Mouse (Mus musculus): ENCODE measurements around the gene Slc17a1.

Slc17a1 gene

DNA sequence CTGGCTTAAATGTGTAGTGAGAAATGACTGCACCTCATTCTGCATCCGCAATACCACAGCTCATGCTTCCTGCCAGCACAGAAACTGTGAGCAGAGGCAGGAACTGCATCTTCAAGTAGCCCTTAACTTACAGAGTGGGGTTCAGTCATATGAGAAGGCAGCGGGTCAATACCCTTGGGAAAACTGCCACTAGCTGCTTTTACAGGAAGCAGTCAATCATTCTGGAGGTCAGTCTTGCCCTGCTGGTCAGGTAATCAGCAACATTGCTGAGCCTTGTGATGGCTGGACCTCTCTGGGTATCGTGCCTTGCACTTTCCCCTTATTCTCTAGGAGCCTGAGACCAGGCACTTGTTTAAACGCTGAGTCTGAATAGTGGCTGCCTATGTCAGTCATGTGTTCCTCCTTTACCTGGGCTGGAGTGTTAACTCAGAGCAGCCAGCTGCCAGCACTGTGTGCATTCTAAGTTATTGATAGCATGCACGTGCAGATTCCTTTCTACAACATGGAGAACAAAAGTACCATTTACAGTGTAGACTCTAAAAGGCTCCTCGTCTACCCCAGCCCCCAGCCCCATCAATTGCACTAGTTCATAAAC lies 21.6 kb downstream of the Slc17a1 start:
- DNase-seq (ENCODE audit: low spot score), result no peak

DNA sequence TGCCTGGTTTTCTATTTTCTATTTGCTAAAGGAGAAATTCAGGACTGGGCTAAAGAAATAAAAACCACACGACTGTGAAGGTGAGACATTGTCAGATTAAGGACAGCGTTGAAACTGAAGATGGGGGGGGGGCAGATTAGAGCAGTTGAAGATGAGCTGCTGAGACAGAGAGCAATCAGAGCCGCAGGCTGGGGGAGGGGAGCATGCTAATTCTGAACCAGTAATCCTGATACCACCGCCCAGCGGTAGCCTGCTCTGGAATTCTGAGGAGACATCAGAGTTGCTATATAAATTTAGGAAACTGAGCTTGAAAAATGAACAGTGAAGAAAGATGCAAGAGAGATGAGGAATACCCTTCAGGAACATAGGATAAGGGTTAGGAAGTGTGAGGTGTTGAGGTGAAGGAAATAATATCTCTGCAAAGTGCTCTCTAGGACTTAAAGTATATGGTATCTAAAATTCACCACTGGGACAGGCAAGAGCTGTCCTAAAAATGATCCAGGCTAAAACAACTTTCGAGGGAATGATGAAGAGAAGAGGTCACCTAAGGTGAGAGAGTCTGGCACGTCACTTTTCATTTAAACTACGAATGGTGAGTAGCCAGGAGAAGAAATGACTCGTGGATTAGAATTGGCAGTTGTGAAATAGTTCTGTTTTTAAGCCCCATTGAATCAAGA lies 25.2 kb downstream of the Slc17a1 start:
- no peak for DNase-seq (ENCODE audit: low spot score)

DNA sequence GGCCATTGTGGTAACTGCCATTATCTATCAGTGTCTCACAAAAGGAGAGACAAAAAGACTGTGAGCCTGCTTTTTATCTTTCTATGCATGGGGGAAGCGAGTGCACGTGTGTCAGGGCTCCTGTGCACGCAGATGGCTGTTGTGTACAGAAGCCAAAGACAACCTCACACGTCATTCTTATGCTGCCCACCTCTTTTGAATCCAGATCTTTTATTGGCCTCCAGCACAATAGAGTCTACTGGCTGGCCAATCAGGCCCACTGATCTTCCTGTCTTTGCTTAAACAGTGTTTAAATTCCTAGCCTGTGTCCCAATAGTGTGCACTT lies 25.7 kb downstream of the Slc17a1 start:
- no peak for DNase-seq (ENCODE audit: low spot score)

DNA sequence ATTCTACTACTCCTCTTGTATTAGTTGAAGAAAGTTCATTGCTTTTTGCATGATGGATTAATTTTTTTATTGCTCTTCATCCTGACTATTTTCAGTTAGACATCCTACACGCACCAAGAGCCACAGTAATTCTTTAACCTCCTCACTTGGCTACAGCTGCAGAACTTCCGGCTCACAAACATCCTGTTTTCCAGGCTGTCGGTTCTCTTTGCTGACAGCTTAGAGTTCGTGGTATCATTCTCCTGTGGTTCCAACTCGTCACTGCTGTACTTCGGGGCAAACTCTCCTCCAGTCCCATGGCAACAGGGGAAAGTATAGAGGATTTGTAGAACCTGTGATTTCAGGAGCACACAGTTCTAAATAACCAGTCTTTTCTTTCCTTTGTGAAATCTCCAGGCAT lies 30.7 kb downstream of the Slc17a1 start:
- no peak for DNase-seq (ENCODE audit: low spot score)

DNA sequence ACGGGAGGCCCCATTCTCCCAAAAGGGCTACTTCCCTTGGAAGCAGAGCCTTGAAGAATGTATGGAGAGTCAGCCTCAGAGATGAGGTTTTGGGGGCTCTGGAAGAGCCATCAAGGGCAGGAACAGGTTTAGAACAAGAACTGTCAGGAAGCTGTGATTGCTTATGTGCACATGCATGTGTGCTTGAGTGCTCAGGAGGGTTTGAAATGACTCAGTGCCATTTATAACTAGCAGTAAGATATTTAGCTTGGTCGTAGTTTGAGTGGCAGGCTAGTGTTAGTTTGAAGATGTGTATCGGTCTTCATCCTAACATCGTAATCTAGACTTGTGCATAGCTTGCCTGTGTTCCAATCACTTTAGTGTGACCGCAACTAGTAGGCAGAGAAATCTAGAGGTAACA lies 39.4 kb downstream of the Slc17a1 start:
- no peak for DNase-seq (ENCODE audit: low spot score)

DNA sequence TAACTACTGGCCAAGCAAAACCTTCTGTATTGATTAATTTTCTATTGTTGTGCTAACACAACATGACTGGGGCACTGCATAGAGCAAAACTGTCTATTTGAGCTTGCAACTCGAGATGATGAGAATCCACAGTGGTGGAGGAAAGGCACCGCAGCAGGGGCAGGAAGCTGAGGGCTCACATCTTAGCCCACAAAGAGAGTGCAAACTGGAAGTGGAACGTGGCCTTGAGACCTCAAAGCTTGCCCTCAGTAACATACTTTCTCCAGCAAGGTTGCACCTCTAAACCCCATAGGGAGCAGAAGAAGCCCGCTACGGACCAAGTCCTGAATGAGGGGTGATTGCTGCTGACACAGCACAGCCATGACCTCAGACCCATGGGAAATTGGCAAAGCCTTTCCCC lies 42.6 kb downstream of the Slc17a1 start:
- no peak for DNase-seq (ENCODE audit: low spot score)

DNA sequence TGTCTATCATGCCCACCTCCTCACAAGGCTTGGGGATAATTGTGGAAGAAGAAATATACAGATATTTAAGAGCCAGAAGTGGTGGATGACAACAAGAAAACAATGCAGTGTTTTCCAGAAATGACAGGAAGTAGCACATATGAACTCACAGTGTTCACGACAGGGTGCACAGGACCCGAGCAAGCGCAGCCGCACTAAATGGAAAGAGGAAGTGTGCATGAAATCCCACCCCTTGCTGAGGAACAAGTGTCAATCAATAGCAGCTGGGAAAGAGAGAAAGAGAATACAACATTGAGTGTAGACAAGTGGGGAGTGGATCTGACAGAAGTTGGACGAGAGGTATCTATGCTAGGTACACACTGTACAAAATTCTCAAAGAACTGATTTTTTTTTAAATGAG lies 43.8 kb downstream of the Slc17a1 start:
- DNase-seq (ENCODE audit: low spot score), result no peak

DNA sequence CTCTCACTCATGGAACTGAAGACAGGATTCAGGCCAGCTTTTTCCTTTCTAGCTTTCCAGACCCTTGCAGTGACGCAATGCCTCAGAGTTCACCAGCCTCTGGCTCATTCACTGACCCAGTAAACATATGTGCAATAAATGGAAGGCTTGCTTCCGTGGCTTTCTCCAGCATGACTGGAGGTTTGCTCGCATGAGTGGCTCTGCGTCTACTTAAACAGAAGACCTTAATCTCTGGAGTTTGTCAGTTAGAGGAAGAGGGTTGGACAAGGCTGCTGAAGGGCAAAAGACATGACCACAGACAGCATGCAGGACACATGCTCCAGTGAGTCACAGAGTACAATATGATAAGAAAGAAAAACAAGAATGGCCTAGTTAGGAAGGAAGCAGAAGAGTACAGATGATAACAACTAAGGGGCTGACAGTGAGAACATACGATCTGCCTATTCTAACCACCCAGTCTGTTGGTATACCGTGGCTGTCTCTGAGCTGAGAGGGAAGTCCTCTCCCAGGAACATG lies 46.3 kb downstream of the Slc17a1 start:
- DNase-seq (ENCODE audit: low spot score), result no peak

DNA sequence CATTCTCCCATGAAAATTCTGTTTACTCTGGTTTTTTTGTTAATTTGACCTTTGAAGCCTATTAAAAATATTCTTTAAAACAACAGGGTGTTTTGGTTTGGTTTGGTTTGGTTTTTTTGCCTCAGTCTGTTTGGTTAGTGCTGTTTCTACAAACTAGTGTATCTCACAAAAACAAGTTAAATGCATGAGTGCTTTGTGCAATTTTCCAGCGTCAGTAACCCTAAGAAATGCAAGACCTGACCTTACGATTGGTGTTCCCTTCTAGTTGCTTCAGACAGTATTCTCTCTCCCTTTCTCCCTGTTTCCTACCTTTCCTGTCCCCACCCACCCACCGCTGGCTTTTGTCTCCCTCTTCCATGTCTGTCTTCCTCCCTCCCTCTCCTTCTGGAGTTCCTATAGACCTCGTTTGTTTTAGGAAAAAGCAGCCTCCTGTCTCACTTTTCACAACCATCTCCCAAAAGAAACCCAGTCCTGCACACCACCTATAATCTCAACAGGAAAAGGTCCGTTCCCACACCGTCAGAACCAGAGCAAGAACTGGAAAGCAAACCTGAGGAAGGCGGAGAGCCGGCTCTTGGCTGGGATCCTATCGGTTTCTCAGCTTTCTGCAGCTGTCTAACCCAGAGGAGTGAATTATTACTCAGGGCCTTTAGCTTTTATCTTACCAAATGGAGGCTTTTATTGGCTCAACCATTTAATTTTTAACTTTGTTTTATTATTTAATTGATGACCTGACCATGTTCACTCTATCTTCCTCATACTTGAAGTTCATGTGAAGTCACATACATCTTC lies 47.0 kb downstream of the Slc17a1 start, which contains the start of gene Slc17a4:
Slc17a4 (minus strand) TSS at position 634 of the 792 bp plus-strand sequence.
- DNase-seq (ENCODE audit: low spot score), result no peak

DNA sequence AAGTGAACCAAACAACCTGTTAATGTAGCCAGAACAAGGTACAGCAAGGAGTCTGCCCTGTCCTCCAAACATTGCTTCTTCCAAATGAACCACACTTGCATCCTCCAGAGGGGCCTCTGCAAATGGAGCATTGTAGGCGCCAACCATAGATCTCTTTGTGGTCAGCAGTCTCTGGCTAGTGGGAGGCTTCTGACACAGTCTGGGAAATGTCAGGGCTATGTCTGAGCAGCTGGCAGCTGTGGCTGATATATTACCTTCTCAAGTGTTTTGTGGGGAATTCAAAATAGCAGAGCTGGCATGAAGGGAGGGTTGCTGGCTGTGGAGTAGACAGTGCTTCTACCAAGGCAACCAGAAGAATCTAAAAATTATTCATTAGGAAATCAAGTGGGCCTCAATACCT lies 48.6 kb downstream of the Slc17a1 start:
- no peak for DNase-seq (ENCODE audit: low spot score)

DNA sequence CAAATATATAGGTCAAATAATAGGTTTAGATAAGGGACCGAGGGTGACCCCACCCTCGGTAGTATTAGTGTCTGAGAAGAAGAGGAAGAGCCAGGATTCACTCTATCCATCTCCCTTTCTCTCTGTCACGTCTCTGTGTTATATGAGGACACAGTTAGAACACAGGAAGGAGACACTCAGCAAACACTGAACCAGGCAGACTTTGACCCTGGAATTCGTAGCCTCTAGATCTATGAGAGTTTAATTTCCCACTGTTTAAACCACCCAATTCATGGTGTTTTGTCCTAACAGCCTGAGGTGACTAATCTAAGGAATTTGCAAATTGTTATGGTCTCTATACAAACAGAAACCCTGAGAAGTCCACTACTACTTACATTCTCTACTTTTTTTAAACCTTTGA lies 50.1 kb downstream of the Slc17a1 start:
- DNase-seq (ENCODE audit: low spot score), result no peak

DNA sequence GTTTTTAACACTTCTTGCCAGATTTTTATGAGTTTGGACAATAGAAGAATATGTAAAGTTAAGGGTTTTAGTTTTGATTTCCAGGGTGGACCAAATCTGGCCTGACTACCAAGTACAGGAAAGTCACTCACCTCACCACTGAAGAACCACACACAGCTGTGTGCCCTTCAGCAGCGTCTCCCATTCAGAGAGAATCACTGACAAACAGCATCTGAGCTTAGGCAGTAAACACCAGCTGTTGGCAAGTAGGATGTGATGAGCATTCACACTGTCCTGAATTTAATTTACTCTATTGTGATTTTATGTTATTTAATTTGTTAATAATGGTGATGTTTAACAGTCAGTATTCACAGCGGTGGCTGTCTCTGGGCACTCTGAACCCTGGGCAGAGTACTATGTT lies 58.2 kb downstream of the Slc17a1 start:
- DNase-seq (ENCODE audit: low spot score), result no peak

DNA sequence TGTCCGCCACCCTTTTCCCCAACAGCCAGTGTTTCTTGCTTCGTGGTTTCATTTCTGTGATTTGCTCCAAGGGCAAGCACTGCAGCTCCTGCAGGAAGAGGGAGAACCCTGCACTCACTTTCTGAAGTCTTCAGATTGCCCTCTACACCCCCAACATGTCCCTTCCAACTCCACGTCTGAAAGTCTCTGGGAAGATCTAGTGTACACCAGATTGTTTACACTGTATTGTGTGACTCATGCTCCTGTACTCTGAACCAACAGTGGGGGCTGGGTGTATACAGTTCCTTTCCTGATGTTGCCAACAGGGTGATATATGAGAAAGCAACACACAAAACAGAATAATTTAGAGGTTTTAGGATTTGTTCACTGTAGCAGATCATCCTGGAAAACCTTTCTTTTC lies 61.1 kb downstream of the Slc17a1 start:
- DNase-seq (ENCODE audit: low spot score), result no peak

DNA sequence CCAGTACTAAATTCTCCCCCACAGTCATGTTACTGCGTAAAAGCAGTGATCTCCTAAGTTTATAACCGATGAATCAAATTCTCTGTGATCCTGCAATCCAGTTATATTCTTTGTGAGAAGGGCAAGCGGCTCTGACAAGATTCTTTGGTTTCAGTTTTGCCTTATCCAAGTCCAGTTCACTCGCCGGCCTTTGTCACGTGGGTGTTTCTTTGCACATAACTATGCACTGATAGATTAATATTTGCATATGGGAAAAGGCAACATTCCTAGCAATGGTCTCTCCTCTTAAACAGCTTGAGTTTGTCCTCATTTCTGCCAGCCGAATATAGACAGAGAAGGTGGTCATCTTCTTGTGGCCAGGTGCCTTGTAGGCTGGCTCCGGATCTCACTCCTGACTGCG lies 62.9 kb downstream of the Slc17a1 start:
- no peak for DNase-seq (ENCODE audit: low spot score)

DNA sequence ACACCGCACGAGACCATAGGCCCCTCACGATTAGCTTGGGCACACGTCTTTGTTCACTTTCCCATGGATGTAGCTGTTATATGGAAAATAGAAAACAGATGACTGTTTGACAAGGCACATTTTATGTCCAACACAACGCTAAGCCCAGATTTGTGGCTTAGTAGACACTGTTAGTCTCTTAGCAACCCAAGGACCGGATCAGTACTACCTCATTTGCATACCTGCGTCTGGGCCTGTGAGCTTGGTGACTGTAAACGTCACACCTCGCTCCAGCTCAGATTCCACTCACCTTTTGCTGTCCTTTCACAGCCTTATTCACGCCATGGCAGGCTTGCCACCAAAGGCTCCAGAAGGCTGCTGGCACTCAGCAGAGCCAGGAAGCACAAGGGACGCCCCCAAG lies 63.4 kb downstream of the Slc17a1 start:
- no peak for DNase-seq (ENCODE audit: low spot score)

DNA sequence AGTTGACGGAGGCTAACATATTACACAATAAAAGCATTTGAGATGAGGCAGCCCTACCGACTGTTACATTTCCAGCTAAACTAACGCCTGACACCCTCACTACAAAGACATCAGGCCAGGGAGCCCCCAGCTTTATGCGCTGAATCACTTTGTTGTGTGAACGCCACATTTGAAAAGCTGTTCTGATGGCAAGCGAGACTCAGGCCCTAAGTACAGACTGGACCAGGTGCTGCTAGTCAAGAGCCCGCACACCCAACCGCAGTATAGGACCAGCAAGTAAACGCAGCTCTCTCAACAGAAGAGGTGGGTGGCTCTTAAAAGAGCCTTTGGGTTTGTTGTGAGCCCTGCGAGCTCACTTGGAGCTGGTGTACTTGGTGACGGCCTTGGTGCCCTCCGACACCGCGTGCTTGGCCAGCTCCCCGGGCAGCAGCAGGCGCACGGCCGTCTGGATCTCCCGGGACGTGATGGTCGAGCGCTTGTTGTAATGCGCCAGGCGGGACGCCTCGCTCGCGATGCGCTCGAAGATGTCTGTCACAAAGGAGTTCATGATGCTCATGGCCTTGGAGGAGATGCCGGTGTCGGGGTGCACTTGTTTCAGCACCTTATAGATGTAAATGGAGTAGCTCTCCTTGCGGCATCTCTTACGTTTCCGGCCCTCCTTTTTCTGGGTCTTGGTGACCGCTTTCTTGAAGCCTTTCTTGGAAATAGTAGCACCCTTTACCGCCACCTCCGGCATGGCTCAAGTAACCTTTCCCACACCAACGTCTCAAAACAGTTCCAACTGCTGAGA lies 66.1 kb downstream of the Slc17a1 start, which contains the start of gene Hist1h2ba:
Hist1h2ba (minus strand) TSS at position 736 of the 790 bp plus-strand sequence.
- DNase-seq (ENCODE audit: low spot score), result no peak

DNA sequence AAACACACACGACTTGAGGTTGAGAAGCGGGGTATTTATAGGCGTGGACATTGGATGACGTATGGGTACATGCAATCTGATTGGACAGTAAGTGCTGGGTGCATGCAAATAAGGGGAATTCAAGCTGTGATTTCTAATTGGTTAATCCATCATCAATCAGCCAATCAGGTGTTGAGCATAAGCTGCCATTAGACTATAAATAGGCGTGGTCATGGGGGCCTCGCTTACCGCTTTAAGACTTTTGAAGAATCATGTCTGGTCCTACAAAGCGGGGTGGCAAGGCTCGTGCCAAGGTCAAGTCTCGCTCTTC lies 66.6 kb downstream of the Slc17a1 start, which contains the start of gene Hist1h2aa:
Hist1h2aa (plus strand) TSS at position 252 of the 310 bp plus-strand sequence.
- no peak for DNase-seq (ENCODE audit: low spot score)

DNA sequence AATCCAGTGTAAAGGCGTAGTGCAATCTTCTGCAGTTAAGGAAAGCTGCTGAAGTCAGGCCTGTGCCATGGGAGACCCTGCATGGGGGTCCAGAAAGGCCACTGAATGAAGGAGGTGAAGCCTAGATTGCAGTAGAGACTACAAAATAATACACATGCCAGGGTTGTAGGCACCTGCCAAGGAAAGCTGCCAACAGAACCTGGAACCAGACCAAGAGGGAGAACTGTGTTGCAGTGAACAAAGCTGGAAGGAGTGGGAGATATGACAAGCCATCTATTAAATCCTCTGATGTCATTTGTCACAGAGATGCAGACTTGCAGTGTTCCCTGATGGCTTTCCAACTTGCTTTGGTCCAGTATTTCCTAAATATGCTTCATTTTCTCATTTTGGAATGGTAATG lies 71.1 kb downstream of the Slc17a1 start:
- DNase-seq (ENCODE audit: low spot score), result peak; percentile 18

DNA sequence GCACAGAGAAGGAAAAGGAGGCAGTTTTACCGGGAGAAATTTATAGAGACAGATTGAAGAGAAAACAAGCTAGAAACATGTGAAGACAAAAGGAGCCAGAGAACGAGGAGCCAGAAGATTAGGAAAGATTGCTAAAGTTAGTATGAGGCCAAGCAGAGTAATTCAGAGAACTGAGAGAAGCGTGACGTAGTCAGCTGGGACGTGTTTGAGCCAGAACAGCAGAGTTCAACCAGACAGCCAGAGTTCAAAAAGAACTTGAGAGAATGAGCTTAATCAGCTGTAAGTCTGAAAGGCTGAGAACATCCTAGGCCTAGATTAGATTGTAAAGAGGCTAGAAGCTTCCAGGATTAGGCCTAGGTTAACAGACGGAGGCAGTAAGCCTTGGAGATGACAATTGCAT lies 72.7 kb downstream of the Slc17a1 start:
- no peak for DNase-seq (ENCODE audit: low spot score)

DNA sequence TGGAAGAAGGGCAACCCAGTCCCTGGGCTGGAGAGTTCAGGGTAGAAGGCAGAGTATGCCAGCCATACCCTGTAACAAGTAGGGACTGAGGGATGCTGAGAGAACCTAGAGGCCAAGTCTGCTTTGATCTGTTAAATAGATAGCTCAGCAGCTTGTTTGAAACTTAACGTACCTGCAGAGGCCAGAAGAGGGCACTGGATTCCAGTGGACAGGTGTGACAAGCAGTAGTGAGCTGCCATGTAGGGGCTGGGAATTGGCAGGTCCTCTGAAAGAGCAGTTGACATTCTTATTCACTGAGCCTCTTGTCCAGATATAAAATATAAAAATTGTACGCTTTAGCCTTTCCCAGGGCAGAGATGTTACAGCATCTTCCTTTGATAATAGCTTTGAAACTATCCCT lies 75.3 kb downstream of the Slc17a1 start:
- no peak for DNase-seq (ENCODE audit: low spot score)

Measured in layer of hippocampus, adult 11-12 months (tissue).